Mouse (Mus musculus) sigmoid colon, adult 10 weeks (tissue): Measurements from ENCODE around the gene Spag17. TPM values are rescaled to one million over a fixed set of nuclear protein-coding genes. Genes with fewer than 3 reads are reported as not detected.

Experiments
- polyA plus RNA-seq: library from polyadenylated mRNA; stranded (reverse); fragments of 350-450 nt; fragmentation: Illumina TruSeq; extraction: RNeasy Lipid Tissue Mini Kit (QIAGEN cat#74804); gene quantifications from one replicate; pipeline ENCODE4 v1.2.3, GENCODE M21; 2014; ENCODE audit warnings: low read depth, low replicate concordance

Spag17 gene
- polyA plus RNA-seq: 2.4 TPM

GRCm38 (mm10) chr3:99885187-99885811 lies at the start of gene Spag17:
TSS of gene Spag17 (plus strand) at chr3:99885406.

GRCm38 (mm10) chr3:100162315-100163105 lies 277.3 kb downstream of the Spag17 start, which contains the start of the genes Gdap2 and Wdr3:
TSS of gene Gdap2 (plus strand) at chr3:100162381.
TSS of gene Wdr3 (minus strand) at chr3:100162407.

